Comparison of ENCODE assay signal across 26 mouse cellular contexts in genomic region chr1:151370573-151370972, GRCm38 (mm10).
"Had no signal": no experiment of that assay in that cellular context is flagged by ENCODE, and none has a peak within 500 bp of the region (broad histone marks: within the 10 kb centered on the region; RNA-seq: fewer than 3 reads in every experiment).

No protein-coding gene starts in this region.

- ATAC-seq: hindbrain, postnatal 0 days; intestine, postnatal 0 days had no signal

- H3K27me3 ChIP-seq: heart, embryonic 13.5 days; heart, embryonic 15.5 days; hindbrain, embryonic 13.5 days; hindbrain, embryonic 15.5 days; limb, embryonic 12.5 days; liver, embryonic 13.5 days had no signal

- H3K9me3 ChIP-seq: heart, embryonic 13.5 days; heart, embryonic 15.5 days; hindbrain, embryonic 10.5 days; hindbrain, embryonic 13.5 days; hindbrain, embryonic 15.5 days; limb, embryonic 10.5 days; limb, embryonic 12.5 days; liver, embryonic 13.5 days had no signal

- H3K4me2 ChIP-seq: heart, embryonic 11.5 days; heart, embryonic 13.5 days; heart, embryonic 15.5 days; hindbrain, embryonic 13.5 days; hindbrain, embryonic 15.5 days; limb, embryonic 12.5 days; liver, embryonic 11.5 days; liver, embryonic 13.5 days had no signal

- H3K4me3 ChIP-seq: heart, adult 2 months; heart, embryonic 13.5 days; heart, embryonic 15.5 days; hindbrain, embryonic 10.5 days; hindbrain, embryonic 13.5 days; hindbrain, embryonic 15.5 days; layer of hippocampus, adult 2 months; left cerebral cortex, adult 2 months; limb, embryonic 10.5 days; limb, embryonic 12.5 days; liver, embryonic 13.5 days had no signal

- H3K4me1 ChIP-seq: hindbrain, embryonic 10.5 days; hindbrain, embryonic 13.5 days; hindbrain, embryonic 15.5 days; limb, embryonic 10.5 days; limb, embryonic 12.5 days; liver, embryonic 13.5 days had no signal

- H3K9ac ChIP-seq: heart, embryonic 13.5 days; heart, embryonic 15.5 days; hindbrain, embryonic 13.5 days; hindbrain, embryonic 15.5 days; limb, embryonic 12.5 days; liver, embryonic 13.5 days had no signal

- H3K27ac ChIP-seq: heart, adult 2 months; heart, embryonic 15.5 days; hindbrain, embryonic 10.5 days; hindbrain, embryonic 13.5 days; hindbrain, embryonic 15.5 days; hindbrain, postnatal 0 days; layer of hippocampus, adult 2 months; left cerebral cortex, adult 2 months; limb, embryonic 10.5 days; limb, embryonic 12.5 days; liver, embryonic 13.5 days had no signal

- DNase-seq: gastrocnemius, postnatal 14 days; gastrocnemius, postnatal 36 days; heart, adult 11 months; heart, adult 2 months; heart, postnatal 14 days; heart, postnatal 4 days; kidney, adult 18-20 months; kidney, adult 8-10 months; kidney, postnatal 10 days; kidney, postnatal 25 days; kidney, postnatal 4 days; liver; liver, embryonic 13.5 days had no signal
